Mouse (Mus musculus) telencephalon, adult 2 months (tissue): ENCODE results near the gene Dhx37.
A peak's percentile ranks its signal among the peaks of the same experiment; 100 is the strongest.
"Not testable (repeated sequence)": the region's sequence is repeated elsewhere in the genome, so short reads cannot be mapped to it uniquely, and the experiment has no call there.

Experiments used
- DNase-seq: peaks from one replicate; pipeline ENCODE4 v3.0.0-alpha.2; 2011; ENCODE audit warnings: low read depth, low spot score

Dhx37 gene

GRCm38 (mm10) chr5:125389579-125390441 is 44.1 kb downstream of the Dhx37 start, which contains the start of gene Ubc:
Gene Ubc (minus strand): TSS chr5:125390202.
- peak; percentile 90 for DNase-seq

DNA sequence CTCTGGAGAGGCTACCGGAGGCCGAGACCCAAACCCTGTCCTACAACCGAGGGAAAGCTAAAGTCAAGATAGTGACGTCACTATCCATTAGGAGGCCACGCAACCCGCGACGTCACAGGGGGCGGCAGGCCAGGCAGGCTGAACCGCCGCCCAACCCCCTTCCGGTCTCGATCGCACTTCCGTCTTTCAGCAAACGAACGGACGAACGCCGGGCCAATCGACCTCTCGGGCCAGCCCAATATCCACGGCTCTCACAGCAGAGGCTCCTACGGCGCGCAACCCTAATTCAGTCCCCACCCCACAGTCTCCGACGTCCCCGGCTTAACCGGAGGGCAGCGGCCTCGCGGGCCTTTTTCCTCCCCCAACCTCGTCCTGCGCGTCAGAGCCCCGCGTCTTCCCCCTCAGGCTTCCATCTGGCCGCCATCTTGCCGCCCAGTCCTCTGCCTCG is 44.8 kb downstream of the Dhx37 start, which contains the start of gene Gm10382:
Gm10382 (plus strand) TSS at position 192 of the 448 bp plus-strand sequence.
- DNase-seq, result no peak

DNA sequence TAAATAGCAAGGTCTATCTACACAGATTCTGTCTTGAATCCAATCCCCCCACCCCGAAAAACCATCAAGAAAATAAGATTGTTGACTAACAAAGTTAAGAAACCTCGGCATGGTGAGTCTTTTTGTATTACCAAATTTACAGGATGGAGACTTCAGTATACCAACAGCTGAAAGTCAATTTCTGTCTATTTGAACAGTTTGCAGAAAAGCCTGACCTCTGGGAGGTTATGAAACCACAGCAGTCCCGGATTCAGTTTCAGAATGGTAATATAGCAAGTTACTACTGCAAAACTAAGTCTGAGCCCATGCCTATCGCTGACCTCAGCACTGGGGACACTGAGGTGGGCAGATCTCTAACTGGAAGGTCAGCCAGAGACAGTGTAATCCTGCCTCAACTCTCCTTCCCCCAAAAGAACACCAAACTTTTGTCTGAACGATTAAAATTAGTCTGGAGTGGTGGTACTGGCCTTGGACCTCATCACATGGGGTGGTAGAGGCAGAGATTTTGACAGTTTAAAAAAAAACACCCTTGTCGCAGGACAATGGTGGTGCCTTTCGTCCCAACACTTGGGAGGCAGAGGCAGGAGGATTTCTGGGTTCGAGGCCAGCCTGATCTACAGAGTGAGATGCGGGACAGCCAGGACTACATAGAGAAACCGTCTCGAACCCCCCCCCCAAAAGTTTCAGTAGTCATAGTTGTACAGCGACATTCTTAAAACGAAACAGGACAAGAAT is 45.4 kb downstream of the Dhx37 start:
- no peak for DNase-seq

GRCm38 (mm10) chr5:125387295-125387694 is 46.6 kb downstream of the Dhx37 start:
- DNase-seq, result not testable (repeated sequence)

DNA sequence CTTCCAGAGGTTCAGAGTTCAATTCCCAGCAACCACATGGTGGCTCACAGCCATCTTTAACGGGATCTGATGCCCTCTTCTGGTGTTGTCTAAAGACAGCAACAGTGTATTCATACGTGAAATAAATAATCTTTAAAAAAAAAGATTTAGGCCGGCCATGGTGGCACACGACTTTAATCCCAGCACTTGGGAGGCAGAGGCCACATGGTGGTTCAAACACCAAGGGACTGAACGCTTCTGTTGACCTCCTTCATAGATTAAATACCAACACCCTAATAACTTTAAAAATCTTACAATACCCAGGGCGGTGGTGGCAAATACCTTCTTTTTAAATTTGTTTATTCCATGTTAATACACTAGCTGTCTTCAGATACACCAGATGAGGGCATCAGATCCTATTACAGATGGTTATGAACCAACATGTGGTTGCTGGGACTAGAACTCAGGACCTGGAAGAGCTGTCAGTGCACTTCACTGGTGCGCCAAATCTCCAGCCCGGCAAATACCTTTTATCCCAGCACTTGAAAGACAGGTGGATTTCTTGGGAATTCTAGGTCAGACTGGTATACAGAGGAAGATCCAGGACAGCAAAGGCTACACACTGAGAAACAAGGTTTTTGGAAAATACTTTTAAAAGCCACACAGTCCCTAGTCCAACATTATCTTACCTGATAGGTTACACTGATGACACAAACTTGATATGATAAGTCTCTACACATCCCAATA is 48.5 kb downstream of the Dhx37 start:
- DNase-seq, result no peak

- DNase-seq, result no peak
Measured at GRCm38 (mm10) chr5:125384512-125385214, 49.3 kb downstream of the Dhx37 start.

- no peak for DNase-seq
Measured at GRCm38 (mm10) chr5:125383637-125384420, 50.1 kb downstream of the Dhx37 start.

GRCm38 (mm10) chr5:125382673-125383558 is 51.0 kb downstream of the Dhx37 start:
- DNase-seq, result no peak

- DNase-seq, result no peak
Measured at GRCm38 (mm10) chr5:125381954-125382672, 51.8 kb downstream of the Dhx37 start.

DNA sequence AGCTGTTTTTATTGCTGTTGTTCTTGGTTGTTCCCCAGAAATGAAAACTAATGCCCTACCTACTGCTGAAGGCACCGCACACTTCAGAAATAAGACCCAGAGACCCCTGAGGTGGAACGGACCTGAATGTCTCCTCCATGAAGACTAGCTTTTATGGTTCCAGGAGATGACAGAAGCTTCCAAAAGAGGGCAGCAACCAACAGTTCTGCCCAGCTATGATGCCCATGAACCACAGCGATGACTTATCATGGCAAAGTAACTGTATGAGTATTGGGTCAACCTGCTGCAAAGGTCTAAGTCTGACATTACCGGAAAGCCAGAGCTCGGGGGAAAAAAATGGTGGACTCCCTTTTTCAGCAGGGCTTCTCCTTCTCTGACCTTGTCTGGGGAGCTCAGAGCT is 55.0 kb downstream of the Dhx37 start:
- no peak for DNase-seq

DNA sequence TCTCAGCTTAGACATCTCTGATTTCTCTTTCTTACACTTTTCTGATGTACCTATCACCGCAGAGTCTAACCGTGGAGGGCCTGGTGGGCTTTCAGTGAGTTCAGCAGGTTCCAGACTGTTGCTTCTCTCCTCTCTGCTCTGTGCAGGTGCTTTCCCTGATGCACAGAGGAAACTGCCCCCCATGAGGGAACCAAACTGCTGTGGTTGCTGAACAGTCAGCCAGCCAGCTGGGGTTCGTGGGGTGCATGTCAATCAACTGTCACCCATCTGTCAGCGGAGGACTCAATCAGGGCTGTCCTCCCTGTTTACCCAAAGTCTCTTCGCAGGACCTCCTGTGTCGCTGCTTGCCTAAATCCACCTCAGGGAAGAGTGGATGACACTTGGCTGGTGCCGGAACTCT is 56.7 kb downstream of the Dhx37 start:
- DNase-seq, result no peak

DNA sequence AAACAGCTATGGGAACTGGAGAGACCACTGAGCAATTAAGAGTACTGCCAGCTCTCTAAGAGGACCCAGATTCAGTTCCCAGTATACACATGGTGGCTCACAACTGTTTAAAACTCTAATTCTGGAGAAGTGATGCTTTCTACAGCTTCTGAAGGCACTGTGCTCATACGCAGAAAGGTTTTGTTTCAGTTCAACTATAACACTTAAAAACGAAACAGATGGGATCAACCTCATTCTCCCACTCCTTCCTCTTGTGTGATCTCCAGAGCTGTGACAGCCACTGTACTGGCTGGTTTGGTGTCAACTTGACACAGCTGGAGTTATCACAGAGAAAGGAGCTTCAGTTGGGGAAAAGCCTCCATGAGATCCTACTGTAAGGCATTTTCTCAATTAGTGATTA is 58.0 kb downstream of the Dhx37 start:
- DNase-seq, result no peak

- no peak for DNase-seq
Measured at GRCm38 (mm10) chr5:125372027-125372426, 61.9 kb downstream of the Dhx37 start.

DNA sequence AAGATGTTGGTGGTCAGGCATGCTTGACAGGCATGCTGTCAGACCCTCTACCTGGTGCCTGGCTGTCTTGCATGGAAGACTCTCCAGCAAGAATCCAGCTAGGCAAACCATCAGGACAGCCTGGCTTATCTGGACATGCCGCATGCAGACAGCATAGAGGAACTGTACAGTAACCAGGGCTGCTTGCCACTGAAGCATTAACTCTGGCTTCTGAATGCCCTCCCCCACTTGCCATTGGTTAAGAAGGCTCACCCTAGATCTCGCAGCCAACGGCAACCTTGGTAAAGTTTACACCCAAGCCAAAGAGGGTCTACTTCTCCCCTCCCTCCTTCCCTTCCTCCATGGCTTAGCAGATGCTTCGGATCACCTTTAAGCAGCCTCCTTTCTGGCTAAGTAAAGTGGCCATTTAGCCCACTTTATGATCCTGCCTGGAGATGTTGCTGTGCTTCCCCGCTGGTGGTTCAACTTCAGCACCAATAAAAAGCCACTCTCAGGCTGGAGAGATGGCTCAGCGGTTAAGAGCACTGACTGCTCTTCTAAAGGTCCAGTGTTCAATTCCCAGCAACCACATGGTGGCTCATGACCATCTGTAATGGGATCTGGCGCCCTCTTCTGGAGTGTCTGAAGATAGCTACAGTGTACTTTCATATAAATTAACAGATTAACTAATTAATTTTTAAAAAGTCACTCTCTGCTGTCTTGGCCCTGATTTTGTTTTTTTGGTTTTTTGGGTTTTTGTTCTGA is 62.8 kb downstream of the Dhx37 start:
- no peak for DNase-seq

- no peak for DNase-seq
Measured at GRCm38 (mm10) chr5:125368568-125368967, 65.4 kb downstream of the Dhx37 start.

DNA sequence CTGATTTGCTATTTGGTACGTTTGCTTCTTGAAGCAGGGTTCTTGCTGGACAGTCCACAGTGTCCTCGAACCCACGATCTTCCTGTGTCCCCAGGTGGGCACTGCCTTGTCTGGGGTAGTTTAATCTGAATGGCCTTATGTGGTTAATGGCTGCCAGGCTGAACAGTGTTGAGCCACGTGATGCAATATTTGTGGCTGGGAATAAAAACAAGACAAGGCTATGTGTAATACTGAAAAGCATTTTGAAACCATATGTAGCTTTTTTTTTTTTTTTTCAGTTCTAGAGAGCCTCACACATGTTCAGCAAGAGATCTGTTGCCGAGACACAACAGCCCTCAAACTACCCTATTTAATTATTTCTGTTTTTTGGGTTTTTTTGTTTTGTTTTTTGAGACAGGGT is 65.8 kb downstream of the Dhx37 start:
- DNase-seq, result no peak

GRCm38 (mm10) chr5:125364851-125365429 is 69.0 kb downstream of the Dhx37 start:
- DNase-seq, result no peak

GRCm38 (mm10) chr5:125363894-125364293 is 70.0 kb downstream of the Dhx37 start:
- DNase-seq, result no peak
